Mouse (Mus musculus) WW6 (cell line): ENCODE measurements around the gene Phf21a.

Source experiments
- DNase-seq: peaks from one replicate; pipeline ENCODE4 v3.0.0-alpha.2; 2013; ENCODE audit warnings: low read depth, low spot score

Gene Phf21a

GRCm38 (mm10) chr2:92229973-92230372, 137.1 kb downstream of the Phf21a start:
- no peak for DNase-seq

- no peak for DNase-seq
Measured at GRCm38 (mm10) chr2:92231706-92232105, 138.8 kb downstream of the Phf21a start.

GRCm38 (mm10) chr2:92234768-92235332, 141.9 kb downstream of the Phf21a start:
- no peak for DNase-seq

GRCm38 (mm10) chr2:92240299-92240698, 147.4 kb downstream of the Phf21a start:
- no peak for DNase-seq

GRCm38 (mm10) chr2:92240816-92241215, 147.9 kb downstream of the Phf21a start:
- DNase-seq, result no peak

- DNase-seq, result no peak
Measured at GRCm38 (mm10) chr2:92241317-92241716, 148.4 kb downstream of the Phf21a start.

- no peak for DNase-seq
Measured at GRCm38 (mm10) chr2:92246112-92246511, 153.2 kb downstream of the Phf21a start.

GRCm38 (mm10) chr2:92247711-92248110, 154.8 kb downstream of the Phf21a start:
- DNase-seq, result no peak

- no peak for DNase-seq
Measured at GRCm38 (mm10) chr2:92250472-92250871, 157.6 kb downstream of the Phf21a start.

- DNase-seq, result no peak
Measured at GRCm38 (mm10) chr2:92253777-92254176, 160.9 kb downstream of the Phf21a start.

- DNase-seq, result no peak
Measured at GRCm38 (mm10) chr2:92256141-92256540, 163.2 kb downstream of the Phf21a start.

- DNase-seq, result no peak
Measured at GRCm38 (mm10) chr2:92257372-92257956, 164.5 kb downstream of the Phf21a start.

GRCm38 (mm10) chr2:92259924-92260323, 167.0 kb downstream of the Phf21a start:
- DNase-seq, result no peak

- DNase-seq, result no peak
Measured at GRCm38 (mm10) chr2:92266100-92266617, 173.2 kb downstream of the Phf21a start.

- no peak for DNase-seq
Measured at GRCm38 (mm10) chr2:92269227-92269626, 176.3 kb downstream of the Phf21a start.

GRCm38 (mm10) chr2:92272510-92272909, 179.6 kb downstream of the Phf21a start:
- DNase-seq, result no peak

GRCm38 (mm10) chr2:92273101-92273801, 180.3 kb downstream of the Phf21a start:
- DNase-seq, result no peak

- no peak for DNase-seq
Measured at GRCm38 (mm10) chr2:92273802-92274183, 180.9 kb downstream of the Phf21a start.

- DNase-seq, result no peak
Measured at GRCm38 (mm10) chr2:92277787-92278186, 184.9 kb downstream of the Phf21a start.

- DNase-seq, result no peak
Measured at GRCm38 (mm10) chr2:92278663-92279062, 185.7 kb downstream of the Phf21a start.

- no peak for DNase-seq
Measured at GRCm38 (mm10) chr2:92279398-92279797, 186.5 kb downstream of the Phf21a start.

GRCm38 (mm10) chr2:92285597-92285996, 192.7 kb downstream of the Phf21a start:
- DNase-seq, result no peak

GRCm38 (mm10) chr2:92289335-92289734, 196.4 kb downstream of the Phf21a start:
- no peak for DNase-seq
